Mouse (Mus musculus): ENCODE data around the gene Ptges.
"Not testable (repeated sequence)": the region's sequence is repeated elsewhere in the genome, so short reads cannot be mapped to it uniquely, and the experiment has no call there.

The Ptges gene

DNA sequence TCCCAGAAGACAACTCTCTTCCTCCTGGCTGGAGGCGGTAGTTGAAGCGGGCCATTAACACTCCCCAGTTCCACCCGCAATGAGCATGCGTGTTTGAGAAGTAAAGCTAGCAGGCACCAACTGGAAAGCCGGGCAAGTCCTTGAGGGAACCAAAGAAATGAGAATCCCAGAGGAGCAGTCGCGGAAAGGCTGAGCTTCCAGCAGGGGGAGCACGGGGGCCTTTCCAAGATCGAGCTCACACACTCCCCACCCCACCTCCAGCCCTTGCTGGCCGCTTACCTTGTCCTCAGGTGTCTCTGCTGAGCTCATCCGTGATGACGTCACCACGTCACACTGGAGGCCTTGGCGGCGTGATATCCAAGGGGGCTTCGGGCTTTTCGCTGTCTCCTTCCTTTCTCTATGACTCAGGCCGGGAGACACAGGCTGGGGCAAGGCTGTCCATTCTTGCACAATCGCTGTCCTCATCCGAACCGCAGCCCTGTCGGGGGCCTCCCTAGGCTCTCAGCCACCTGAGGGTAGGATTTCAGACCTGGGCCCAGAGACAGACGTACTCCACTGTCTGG, at the start of gene Ptges:
Gene Ptges, minus strand, starts transcription at position 381 of the 563 bp plus-strand sequence.
- DNase-seq: peak; percentile 73

DNA sequence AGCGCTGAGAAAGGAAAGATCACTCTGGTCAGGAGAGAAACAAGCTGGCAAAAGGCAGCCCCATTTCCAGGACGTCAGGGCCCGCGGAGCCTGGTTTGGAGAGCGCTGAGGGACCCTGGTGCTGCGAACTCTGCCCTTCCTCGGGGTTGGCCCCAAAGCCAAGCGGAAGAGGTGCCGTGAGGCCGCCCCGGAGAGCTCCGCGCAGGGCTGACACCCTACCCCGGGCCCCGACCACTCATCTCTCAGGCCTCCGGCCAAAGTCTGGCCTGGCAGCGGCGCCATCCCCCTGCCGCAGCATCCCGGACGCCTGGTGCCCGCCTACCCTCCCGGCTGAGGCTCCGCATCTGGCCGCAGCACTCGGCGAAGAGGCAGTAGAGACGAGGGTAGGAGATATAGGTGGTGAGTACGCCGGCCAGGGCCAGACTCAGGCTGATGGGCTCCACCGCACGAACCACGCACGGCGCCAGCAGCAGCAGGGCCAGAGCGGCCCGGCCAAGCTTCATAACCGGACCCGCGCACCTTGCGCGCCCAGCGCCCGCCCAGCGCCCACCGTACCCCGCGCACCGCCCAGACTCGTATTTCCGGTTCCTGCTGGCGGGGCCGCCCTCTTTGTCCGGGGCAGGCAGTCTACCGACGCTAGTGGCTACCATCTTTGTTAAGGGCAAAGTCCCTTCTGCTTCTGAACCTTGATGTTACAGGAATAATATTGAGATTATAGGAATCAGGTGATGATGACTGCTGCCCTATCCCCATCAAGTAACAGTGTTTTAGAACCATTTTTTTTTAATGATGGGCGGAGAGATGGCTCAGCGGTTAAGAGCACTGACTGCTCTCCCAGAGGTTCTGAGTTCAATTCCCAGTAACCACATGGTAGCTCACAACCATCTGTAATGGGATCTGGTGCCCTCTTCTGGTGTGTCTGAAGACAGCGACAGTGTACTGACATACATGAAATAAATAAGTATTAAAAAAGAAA, 38.0 kb upstream of the Ptges start, which contains the start of gene Tor1a:
Gene Tor1a, minus strand, starts transcription at position 582 of the 976 bp plus-strand sequence.
- DNase-seq: peak; percentile 87

DNA sequence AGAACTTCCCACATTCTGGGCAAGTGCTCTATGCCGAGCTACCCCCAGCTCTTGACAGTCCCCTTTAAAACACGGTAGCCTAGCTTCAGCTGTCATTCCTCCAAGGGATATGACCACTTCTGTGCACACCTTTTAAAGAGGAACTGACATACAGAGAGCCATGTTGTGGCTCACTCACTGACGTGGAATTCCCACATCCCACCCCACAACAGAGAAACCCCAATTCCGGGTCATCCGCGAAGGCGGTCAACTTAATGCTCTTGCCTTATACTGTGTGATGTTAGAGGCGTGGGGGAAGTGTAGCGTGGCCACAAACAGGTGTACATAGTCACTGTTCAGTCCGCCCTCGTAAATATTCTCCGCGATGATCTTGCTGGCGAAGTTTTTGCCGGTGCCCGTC, 37.2 kb upstream of the Ptges start:
- DNase-seq: no peak

DNA sequence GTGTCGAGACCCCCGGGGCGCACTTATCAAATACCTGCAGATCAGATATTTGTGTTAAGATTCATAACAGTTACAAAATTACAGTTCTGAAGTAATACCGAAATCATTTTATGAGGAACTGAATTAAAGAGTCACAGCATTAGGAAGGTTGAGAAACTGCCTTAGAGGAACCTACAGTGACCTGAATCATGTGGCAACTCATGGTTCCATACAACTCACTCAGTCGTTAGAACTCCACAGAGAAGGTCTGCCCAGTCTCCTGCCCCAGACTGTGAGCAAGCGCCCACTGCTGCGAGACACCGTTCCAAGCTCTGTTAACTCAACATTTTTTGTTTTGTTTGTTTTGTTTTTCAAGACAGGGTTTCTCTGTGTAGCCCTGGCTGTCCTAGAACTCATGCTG, 36.0 kb upstream of the Ptges start:
- no peak for DNase-seq

DNA sequence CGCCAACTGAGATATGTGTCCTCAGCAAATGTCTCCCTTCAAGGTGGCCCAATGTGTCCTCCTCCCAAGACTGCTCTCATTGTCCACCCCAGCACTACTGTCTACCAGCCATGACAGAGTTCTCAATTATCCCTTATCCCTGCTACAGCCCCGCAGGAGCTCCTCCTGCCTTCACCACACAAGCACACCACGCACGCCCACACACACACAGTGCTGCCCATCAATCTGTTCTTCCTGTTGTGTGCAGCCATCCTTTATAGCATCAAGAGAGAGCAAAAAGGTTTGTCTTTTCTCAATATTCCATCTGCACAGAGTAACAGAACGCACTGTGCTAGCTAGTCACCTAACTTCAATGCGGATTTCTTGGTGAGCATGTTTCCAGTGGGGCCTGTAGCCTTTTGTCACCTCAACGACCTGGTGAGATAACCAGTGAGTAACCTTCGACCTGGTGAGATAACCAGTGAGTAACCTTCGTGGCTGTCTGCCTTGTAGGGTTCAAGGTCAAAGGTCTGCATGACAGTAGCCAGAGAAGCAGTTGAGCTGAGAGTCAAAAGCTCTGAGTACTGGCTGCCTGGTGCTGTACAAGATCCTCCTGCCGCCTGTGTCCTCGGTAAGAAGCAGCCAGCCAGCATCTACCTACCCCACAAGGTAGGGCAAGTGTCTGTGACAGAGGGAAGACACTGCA, 33.0 kb upstream of the Ptges start:
- no peak for DNase-seq

DNA sequence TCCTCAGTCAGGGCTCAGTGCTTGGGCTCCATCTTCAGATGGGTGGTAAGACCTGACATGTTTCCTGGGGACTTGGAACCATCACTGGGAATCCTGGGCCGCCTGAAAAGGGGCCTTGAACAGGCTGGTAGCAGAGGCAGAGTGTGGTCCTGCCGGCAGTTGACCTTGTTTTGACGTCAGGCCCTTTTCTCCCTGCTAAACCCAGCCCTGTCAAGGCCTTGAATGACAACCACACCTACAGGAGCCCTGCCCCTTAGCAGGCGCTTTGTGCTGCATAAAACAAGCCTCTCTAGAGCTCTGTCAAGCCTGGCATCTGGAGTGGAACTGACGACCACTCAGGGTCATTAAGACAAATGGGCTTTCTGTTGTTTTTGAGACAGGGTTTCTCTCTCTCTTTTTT, 30.2 kb upstream of the Ptges start:
- no peak for DNase-seq

DNA sequence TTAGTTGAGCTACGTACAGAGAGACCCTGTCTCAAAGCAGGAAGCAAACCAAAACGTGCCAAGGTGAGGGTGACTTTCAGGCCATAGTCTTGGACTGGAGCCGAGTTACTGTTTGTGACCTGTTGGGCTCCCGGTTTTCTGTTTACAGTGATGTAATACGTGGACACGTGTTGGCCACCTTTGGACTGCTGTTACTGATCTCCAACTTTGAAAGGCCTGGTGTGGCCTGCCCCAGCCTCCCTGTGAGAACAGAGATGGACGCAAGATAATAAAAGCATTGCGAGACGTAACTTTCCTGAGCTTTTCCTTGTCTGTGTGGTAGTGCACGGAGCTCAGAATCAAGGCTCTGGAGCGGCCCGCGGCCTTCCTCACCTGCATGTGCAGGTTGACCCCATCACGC, 29.1 kb upstream of the Ptges start:
- no peak for DNase-seq

DNA sequence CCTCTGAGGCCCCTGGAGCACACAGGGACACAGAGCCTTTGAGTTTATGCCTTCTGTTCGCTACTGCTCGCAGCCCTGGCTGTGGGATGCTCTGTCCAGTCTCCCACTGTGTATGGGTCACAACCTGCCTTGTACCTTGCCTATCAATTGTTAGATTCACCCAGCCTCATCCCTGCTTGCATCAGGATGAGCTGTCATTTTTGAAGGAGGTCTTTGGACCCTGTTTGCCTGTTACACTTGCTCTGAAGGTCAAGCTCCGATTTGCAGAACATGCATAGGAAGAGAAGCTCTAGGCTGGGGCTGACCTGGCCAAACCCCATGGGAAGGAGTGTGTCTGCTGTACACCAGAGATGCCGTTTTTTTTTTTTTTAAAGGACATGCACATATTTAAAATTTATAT, 27.8 kb upstream of the Ptges start:
- no peak for DNase-seq

DNA sequence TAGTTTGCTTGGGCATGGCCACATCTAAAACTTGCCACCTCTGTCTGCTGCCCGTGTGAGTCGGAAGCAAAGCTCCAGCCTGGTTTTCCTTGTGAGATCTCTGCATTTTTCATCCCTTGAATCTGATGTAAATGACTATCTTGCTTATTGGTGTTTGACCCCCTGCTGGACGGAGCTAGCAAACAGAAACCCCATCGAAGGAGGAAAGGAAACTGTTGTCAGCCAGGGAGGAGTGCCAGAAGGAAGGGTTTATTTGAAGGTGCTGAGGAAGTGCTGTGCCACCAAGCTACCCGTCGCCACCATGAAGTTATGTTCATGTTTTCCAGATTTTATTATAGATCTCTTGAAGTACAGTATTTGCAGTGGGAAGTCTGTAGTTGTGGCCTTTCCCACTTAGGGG, 25.1 kb upstream of the Ptges start:
- no peak for DNase-seq

DNA sequence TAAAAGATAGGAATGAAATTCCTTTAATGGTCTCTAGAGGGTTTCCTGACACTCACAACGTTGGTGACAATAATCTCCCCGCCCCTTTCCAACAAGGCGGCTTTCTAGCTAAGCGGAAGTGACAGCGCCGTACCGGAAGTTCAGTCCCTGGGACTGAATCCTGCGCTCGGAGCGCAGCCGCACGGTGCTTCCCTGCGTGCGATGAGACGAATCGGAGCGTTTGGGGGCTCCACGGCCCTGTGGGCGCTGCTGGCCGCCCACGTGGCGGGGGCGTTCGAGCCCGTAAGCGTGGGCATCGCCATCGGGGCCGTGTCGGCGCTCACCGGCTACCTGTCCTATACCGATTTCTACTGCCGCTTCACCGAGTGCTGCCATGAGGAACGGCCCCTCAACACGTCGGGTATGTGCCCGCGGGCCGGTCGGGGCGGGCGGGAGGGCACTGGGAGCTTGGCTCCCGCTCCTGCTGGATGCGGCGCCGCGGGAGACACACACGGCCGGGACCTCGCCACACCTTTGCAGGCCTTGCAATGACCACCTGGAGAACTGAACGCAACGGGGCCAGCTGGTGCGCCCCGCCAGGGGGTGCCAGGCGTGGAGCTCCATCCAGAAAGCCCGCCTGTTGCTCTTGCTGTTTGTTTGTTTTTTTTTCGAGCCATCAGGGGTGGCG, 23.3 kb upstream of the Ptges start, which contains the start of gene Tor1b:
Gene Tor1b, plus strand, starts transcription at position 136 of the 667 bp plus-strand sequence.
- peak; percentile 78 for DNase-seq

DNA sequence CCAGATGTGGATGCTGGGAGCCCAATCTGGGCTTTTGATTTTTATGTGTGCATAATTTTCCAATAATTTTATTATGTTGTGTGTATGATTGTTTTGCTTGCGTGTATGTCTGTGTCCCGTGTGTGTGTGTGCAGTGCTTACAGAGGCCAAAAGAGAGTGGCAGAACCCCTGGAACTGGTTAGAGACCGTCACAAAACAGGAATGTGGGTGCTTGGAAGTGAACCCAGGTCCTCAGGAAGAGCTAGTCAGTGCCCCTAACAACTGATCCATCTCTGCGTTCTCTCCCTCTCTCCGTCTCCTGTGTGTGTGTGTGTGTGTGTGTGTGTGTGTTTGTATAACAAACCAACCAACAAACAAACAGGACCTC, 22.8 kb upstream of the Ptges start:
- no peak for DNase-seq

DNA sequence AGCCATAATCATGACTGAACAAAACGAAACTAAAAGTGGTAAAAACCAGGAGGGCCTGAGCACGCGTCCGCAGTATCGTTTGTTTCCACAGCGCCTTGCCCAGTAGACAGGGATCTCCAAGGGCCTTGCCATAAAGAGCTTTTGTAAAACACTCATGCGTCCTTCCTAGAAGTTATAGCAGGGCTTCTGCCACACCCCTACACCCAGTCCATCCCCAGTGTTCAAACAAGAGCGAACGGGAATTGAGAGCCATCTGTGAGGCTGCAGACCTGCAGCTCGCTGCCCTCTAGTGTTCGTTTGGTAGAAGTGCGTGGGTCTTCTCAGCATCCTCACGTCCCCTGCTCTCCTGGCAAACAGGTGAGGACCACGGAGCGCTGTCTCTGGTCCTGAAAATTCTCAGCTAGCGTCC, 12.9 kb upstream of the Ptges start:
- DNase-seq: peak; percentile 43

DNA sequence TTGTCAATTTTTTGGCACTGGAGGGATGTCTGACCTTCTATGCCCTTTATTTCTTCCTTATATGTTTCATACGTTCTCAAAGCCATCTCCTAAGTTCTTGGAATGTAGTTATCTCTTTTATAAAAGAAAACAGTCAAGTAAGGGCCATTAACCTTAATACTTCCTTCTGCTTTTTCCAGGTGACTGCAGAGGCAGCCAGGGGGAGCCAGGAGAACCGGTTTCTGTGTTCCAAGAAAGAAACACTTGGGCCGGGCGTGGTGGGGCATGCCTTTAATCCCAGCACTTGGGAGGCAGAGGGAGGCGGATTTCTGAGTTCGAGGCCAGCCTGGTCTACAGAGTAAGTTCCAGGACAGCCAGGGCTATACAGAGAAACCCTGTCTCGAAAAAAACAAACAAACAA, 12.5 kb upstream of the Ptges start:
- DNase-seq: not testable (repeated sequence)

DNA sequence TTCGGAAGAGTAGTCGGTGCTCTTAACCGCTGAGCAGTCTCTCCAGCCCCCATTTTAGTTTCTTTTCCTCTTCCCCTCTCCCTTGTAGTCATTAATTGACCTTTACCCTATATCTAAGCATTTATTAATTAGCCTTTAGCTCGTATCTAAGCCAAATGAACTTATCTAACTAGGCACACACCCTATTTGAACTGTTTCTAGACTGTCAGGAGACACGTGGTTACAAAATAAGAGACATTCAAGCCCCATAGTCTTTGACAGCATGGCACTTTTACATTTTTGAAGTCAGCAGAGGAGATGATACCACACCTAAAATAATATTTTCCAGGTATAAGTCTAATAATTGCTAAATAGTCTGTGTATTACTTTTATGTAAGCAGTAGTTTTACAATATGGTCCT, 11.9 kb upstream of the Ptges start:
- no peak for DNase-seq

DNA sequence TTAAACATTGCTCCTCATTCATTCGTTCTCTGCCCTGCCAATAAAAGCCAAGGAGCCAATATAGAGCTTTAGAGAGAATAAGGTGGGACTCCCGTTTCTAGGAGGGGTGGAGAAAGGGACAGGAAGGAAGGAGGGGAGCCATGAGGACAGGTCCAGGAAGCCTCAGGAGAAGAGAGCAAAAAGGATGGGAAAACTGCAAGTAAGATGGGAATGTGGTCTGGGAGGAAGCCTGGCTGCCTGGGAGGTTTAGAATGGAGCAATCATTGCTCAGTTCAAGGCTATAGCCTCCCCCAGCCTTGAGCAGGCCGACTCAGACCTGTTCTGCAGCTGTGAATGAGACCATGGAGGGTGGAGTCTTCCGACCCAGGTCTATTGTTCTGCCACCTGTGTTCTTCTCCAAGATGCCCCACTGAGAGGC, 8.9 kb upstream of the Ptges start:
- DNase-seq: no peak

DNA sequence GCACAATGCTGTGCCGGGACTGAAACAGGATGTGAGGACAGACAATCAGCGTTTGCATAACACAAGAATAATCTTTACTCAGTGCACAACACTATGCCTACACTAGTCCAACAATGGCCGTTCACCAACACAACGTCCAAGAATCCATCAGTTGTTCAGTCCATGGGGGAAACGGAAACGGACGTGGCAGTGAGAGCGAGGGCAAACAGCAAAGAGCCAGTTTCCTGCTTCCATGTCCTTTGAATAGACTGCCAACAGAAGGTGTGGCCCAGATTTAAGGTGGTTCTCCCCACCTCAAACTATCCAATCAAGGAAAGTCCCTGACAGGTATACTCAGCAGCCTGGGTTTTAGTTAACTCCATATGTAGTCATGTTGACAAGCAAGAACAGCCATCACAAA, 8.1 kb upstream of the Ptges start:
- DNase-seq: no peak

DNA sequence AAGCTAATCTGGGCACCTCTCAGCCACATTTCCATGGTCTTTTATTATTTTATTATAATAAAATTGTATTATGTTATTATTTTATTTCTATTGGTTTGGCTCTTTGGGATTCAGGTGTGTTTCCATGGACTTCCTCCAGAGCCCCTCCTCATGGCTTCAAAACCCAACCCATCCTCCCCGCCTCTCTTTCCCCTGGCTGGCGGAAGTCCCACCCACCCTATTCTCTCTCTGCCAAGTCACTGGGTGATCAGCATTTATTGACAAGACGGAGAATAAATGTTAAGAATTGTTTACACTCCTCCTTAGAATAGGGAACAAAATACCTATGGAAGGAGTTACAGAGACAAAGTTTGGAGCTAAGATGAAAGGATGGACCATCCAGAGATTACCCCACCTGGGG, 7.1 kb upstream of the Ptges start:
- no peak for DNase-seq

DNA sequence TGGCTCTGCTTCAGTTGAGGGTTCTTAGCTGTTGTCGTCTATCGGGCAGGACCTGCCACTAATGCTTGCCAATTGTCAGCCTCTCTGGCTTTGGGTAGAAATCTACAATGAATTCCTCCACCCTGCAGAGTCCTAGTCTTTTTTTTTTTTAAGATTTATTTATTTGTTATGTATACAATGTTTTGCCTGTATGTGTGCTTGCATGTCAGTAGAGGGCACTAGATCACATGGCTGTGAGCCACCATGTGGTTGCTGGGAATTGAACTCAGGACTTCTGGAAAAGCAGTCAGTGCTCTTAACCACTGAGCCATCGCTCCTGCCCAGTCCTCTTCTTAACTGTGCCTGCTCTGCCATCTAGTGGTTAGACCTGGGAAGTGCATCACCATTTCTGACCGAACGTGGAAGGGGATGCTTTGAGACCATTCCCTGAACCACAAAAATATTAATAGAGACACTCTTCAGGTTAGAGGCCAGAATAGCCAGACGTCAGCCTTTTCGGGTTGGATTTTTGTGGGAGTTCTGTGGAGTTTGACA, 4.3 kb upstream of the Ptges start:
- peak; percentile 63 for DNase-seq

DNA sequence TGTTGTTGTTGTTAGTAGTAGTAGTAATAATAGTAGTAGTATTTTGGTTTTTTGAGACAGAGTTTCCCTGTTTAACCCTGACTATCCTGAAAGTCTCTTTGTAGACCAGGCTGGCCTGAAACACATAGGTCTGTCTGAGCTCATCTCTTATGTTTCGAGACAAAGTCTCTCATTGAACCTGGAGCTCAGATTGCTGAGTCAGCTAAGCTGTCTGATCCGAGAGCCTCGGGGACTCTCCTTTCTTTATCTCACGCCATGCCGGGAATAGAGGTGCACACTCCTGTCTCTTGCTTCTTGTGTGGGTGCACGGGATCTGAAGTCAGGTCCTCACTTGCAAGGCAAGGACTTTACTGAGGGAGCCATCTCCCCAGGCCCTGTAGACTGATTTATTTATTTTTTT, 3.4 kb upstream of the Ptges start:
- DNase-seq: no peak

DNA sequence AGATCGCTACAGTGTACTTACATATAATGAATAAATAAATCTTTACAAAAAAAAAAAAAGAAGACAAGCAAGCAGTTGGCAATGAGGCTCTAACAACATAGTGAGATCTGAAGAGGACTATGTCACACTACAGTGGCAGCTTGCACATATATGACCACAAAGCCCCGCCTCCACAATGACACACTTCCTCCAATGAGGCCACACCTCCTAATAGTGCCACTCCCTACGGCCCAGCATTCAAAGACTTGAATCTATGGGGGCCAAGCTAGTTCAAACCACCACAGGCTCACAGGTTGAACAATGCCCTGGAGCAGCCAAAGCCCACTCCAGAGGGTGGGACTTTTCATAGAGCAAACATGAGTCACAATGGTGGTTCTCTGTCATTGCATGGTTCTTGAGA, 2.3 kb upstream of the Ptges start:
- no peak for DNase-seq

DNA sequence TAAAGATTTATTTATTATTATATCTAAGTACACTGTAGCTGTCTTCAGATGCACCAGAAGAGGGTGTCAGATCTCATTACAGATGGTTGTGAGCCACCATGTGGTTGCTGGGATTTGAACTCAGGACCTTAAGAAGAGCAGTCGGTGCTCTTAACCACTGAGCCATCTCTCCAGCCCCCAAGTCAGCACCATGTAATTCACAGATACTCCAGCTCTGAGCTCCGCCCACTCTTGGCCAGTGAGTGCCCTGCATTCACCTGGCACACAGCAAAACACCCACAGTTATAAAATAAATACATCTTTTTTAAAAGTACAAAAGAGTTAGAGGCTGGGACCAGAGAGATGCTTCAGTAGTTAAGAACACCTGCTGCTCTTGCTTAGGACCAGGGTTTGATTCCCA, 1.2 kb upstream of the Ptges start:
- DNase-seq: not testable (repeated sequence)

DNA sequence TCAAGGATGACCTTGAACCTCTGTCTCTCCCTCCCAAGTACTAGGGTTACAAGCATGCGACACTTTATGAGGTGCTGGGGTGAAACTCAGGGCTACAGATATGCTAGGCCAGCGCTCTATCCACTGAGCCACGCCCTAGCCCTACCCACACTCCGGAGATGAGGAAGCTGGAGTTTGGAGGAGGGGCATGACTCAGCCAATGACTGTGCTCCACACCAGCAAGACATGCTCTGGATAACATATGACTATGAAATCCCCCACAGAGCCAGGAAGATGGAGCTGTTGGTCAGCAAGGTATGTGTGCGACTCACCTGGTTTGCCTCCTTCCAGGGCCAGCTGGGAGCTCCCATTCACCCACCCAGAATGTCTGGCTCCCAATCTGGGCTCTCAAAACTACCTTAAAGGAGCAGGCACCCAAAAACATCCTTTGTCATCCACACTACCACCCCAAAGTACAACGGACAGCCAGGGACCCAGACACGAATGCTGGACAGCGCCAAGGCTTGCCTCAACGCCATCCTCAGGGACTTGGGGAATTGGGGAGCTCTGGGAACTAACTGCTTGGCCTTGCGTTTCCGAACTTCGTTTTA, 675 bp downstream of the Ptges start:
- no peak for DNase-seq

All from cerebellum, adult 11 months (tissue).